Mouse (Mus musculus): ENCODE measurements around the gene Serpine1.
A peak's percentile ranks its signal among the peaks of the same experiment; 100 is the strongest.

The Serpine1 gene

DNA sequence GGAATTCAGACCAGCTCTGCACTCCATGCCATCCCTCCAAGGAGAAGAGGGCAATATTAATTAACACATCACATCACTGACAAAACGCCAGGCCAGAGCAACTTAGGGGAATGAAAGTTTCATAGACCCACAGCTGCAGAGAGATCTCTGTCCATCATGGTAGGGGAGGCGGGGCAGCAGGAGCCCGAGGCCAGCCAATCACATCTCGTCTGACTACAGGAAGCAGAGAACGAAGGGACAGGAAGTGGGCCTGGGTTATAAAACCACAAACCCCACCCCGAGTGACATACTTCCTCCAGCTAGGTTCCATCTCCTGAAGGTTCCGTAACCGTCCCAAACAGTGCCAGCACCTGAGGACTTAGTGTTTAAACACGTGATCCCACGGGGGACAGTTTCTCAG lies 23.1 kb upstream of the Serpine1 start:
- DNase-seq (ENCODE audit: low spot score): no peak

DNA sequence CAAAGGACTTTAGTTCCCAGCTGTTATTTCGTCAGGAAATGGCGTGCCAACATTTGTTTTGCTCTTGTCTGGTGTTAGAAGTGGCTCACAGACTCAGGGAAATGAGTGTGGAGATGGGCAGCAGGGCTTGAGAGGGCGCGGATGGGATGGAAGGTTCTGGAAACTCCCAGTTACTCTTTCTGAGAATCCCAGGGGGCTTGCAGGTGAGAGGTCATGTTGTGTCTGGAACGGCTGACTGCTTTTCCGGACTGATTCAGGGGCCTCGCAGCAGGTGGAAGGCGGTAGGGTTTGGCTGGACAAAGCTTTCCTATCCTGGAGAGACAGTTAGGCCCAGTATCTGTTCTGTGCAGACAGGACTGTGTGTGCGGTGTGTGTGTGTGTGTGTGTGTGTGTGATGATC lies 21.7 kb upstream of the Serpine1 start:
- DNase-seq (ENCODE audit: low spot score): no peak

- no peak for DNase-seq (ENCODE audit: low spot score)
Measured at GRCm38 (mm10) chr5:137091560-137091959, 19.5 kb upstream of the Serpine1 start.

DNA sequence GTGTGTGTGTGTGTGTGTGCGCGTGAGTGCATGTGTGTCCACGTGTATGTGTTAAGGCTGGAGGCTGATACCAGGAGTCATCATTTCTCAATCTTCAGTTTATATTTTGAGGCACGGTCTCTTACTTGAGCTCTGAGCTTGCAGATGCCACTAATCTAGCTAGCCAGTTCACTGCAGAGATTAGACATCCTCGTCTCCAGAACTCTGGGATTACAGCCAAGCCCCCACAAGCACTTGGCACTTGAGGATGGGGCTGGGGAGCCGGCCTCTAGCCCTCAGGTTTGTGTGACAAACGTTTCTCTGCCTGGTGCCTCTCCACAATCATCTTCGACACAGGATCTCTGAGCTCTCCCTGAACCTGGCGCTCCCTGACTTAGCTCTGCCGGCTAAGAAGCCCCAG lies 18.8 kb upstream of the Serpine1 start:
- DNase-seq (ENCODE audit: low spot score): no peak

GRCm38 (mm10) chr5:137087410-137087809 lies 15.3 kb upstream of the Serpine1 start:
- DNase-seq (ENCODE audit: low spot score): no peak

DNA sequence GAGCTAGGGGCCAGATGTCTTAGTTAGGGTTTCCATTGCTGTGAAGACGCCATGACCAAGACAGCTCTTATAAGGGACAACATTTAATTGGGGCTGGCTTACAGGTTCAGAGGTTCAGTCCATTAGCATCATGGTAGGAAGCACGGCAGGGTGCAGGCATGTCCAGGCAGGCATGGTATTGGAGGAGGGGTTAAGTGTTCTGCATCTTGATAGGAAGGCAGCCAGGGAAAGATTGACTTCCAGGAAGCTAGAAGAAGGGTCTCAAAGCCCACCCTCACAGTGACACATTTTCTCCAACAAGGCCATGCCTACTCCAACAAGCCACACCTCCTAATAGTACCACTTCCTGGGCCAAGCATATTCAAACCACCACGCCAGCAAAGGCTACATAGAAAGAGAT lies 13.7 kb upstream of the Serpine1 start:
- DNase-seq (ENCODE audit: low spot score): no peak

DNA sequence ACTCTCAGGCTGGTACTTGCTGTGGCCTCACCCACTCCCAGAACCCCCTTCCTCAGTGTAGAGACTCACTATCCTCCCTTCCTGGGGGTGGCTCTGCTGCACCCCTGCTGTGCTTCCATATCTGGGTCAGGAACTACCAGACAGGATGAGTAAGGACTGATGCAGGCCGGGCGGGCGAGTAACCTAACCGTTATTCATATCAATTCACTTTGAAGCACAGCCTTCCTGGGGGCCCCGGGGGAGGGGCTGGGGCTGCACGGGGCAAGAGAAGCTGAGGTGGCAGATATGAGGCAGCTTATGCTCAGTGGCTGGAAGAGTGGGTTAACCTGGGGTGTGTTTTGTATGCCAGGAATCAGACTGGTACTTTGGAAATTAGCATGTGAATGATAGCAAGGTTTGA lies 13.0 kb upstream of the Serpine1 start:
- no peak for DNase-seq (ENCODE audit: low spot score)

- DNase-seq (ENCODE audit: low spot score): no peak
Measured at GRCm38 (mm10) chr5:137083051-137083450, 11.0 kb upstream of the Serpine1 start.

- DNase-seq (ENCODE audit: low spot score): no peak
Measured at GRCm38 (mm10) chr5:137079849-137080248, 7.8 kb upstream of the Serpine1 start.

DNA sequence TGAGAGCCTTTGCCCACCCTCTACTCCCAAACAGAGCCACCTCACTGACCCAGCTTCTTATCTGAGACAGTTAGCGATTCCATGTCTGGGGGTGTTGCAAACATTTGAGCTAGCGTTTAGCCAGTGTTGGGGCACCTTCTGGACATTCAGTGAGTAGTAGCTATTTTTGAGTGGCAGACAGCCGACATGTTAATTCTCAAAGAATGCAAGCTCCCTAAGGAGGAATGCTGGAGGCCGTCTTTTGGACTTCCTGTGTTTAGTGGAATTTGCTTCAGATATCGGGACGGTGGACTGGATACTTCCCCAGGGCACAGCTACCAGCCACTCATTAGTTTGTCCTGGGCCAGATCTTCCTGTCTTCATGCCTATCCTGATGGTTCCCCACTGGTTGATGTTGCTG lies 6.5 kb upstream of the Serpine1 start:
- no peak for DNase-seq (ENCODE audit: low spot score)

- DNase-seq (ENCODE audit: low spot score): no peak
Measured at GRCm38 (mm10) chr5:137078041-137078440, 6.0 kb upstream of the Serpine1 start.

DNA sequence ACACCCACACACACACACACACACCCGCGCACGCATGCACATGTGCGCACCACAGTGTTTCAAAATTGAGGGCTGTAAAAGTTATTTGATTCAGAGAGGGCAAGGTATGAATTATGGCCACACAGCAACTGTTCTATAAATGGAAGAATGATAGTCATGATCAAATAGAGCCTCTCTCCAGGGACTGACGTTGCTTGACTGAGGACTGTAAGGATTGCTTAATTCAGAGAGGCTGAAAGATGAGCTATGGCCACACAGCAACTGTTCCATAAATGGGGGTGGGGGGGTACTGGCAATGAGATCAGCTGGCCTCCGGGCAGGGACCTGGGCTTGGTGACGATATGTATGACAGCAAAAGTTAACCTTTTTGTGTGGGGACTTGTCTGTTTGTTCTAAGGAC lies 5.1 kb upstream of the Serpine1 start:
- DNase-seq (ENCODE audit: low spot score): no peak

GRCm38 (mm10) chr5:137076191-137076930 lies 4.3 kb upstream of the Serpine1 start:
- peak; percentile 11 for DNase-seq (ENCODE audit: low spot score)

GRCm38 (mm10) chr5:137075726-137076125 lies 3.7 kb upstream of the Serpine1 start:
- DNase-seq (ENCODE audit: low spot score): no peak

DNA sequence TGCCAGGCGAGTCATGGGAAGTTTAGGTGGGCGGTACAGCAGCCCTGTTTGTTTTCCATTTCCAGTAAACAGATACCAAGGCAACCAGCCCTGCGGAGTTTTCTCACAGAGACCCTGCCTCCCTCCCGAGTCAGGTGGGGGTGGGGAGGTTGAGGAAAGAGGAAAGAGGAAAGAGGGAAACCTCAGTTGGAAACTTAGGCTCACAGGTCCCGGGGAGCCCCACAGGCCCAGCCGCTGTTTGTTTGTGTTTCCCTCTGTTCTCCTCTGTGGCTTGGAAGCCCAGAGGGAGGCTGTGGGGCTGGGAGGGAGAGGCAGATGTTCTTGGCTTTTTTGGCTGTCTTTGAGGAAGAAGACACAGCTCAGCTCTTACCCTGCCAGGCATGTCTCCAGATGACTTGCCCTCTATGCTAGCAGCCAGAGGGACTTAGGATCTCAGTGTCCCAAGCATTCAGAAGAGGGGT lies 2.2 kb upstream of the Serpine1 start:
- DNase-seq (ENCODE audit: low spot score): no peak

- no peak for DNase-seq (ENCODE audit: low spot score)
Measured at GRCm38 (mm10) chr5:137073141-137073540, 1.1 kb upstream of the Serpine1 start.

- no peak for DNase-seq (ENCODE audit: low spot score)
Measured at GRCm38 (mm10) chr5:137070881-137071605, 1.0 kb downstream of the Serpine1 start.

- DNase-seq (ENCODE audit: low spot score): no peak
Measured at GRCm38 (mm10) chr5:137068711-137069110, 3.4 kb downstream of the Serpine1 start.

GRCm38 (mm10) chr5:137065923-137066322 lies 6.1 kb downstream of the Serpine1 start:
- DNase-seq (ENCODE audit: low spot score): no peak

DNA sequence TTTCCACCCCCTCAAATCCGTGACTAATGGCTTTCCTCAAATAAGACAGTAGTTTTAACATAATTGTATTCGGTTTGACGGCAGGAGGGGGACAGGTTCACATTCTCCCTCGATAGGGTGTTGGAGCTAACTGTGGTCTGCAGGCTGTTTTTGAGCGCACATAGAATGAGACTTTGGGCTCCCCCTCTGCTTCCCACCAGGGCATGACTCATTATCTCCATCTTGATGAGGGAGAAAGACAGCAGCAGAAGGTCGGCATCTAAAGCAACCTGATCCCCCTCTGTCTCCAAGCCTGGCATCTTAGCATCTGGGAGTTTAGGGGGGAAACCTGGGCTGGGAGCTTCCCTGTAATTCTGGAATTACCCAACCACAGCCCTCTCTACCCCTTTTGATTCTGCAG lies 6.6 kb downstream of the Serpine1 start:
- no peak for DNase-seq (ENCODE audit: low spot score)

- no peak for DNase-seq (ENCODE audit: low spot score)
Measured at GRCm38 (mm10) chr5:137062601-137063000, 9.5 kb downstream of the Serpine1 start.

- no peak for DNase-seq (ENCODE audit: low spot score)
Measured at GRCm38 (mm10) chr5:137061809-137062481, 10.1 kb downstream of the Serpine1 start.

- no peak for DNase-seq (ENCODE audit: low spot score)
Measured at GRCm38 (mm10) chr5:137054873-137055272, 17.2 kb downstream of the Serpine1 start.

Measured in ovary, adult 18-20 months (tissue).